Mouse (Mus musculus) heart, adult 8-10 months (tissue): Measurements from ENCODE around the gene Ank3. TPM values are rescaled to one million over a fixed set of nuclear protein-coding genes. Genes with fewer than 3 reads are reported as not detected.

ENCODE experiments used
- DNase-seq: peaks from one replicate; pipeline ENCODE4 v3.0.0; 2022; ENCODE audit warnings: low spot score
- total RNA-seq, 4 experiments: library from RNA; stranded (reverse); gene quantifications; 2 replicates each; pipeline ENCODE4 v1.2.4; 2022

Ank3 gene
- total RNA-seq, 4 experiments from 2014 or later: 72.9 to 84.4 (median 74.9) TPM

GRCm38 (mm10) chr10:69716907-69717306, 318.3 kb downstream of the Ank3 start:
- DNase-seq: no peak

- no peak for DNase-seq
Observed at GRCm38 (mm10) chr10:69719421-69719820, 320.8 kb downstream of the Ank3 start.

DNA sequence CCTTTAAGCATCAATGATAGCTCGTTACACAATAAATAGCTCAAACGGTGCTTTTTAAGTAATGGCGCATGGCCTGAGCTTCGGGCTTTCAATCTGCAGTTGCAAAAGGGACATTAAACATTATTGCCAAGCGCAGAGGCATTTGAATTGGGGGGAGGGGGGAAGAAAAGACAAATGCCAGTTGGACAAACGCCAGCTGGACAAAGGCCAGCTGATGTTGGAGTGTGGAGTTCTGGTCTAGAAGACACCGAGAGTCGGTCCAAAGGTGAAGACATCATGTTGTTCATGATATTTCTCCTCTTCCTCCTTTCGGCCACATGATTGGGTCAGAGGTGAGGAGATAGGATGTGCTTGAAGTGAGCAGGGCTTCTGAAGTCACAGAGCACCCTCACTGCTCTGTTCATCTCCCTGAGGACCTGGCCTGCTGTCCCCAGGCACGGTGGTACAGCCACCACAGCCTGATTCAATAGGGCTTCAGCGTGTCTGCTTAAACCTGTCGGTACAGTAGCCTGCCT, 321.4 kb downstream of the Ank3 start:
- DNase-seq: no peak

- no peak for DNase-seq
Observed at GRCm38 (mm10) chr10:69720452-69720851, 321.9 kb downstream of the Ank3 start.

DNA sequence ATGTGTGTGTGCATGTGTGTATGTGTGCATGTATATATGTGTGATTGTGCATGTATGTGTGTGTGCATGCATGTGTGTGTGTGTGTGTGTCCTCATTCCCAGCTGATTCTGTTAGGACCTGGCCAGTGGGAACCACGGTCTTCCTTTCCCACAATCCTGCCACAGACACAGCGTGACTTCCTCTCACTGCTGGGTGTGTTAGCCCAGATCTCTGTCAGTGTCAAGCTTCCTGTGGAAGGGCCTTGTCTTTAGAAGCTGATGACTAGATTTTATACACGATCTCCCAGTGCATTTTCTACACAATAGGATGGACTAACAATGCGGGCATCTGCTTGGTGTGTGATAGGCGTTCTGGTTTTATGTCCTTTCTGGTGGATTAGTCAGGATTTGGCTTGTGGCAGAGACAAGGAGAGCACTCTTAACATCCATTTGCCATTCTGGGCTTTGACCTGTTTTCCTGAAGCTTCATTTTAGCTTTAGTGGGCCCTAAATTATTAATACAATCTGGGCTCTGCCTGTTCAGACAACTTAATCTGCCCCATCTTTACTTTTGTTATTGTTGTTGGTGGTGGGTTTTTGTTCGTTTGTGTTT, 322.4 kb downstream of the Ank3 start:
- DNase-seq: no peak

GRCm38 (mm10) chr10:69724159-69724558, 325.6 kb downstream of the Ank3 start:
- no peak for DNase-seq

DNA sequence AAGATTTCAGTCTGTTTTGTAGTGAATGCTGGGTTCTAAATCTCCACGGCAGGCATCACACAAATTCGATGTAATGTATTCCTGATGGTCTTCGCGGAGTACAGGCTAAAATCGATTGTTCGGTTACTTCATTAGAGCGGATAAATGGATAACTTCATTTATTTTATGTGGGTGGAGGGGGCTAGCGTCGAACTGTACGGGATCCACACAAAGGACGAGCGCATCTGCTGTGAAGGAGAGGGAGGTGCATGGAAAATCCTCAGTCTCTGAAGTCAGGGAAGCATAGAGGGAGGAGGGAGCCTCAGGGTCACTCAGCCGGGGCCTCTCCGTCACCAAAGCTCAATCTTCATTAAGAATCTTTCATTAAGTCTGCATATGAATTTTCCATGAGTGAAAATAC, 326.5 kb downstream of the Ank3 start:
- no peak for DNase-seq

DNA sequence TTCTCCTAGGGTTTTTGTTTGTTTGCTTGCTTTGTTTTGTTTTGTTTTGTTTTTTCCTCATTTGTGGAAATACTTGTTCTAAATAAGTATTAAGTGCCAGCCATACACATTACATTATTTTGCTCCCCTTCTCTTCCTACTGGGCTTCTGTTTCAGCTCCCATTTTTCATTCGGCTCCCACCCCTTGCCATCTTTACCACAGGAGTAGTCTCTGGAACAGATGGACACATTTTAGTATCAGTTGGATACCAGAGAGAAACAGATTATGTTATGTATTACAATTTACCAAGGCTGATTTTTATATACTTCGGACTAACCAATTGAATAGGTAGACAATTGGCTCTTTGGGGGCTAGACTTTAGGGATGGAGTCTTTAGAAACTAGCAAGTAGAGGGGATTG, 327.7 kb downstream of the Ank3 start:
- DNase-seq: no peak

DNA sequence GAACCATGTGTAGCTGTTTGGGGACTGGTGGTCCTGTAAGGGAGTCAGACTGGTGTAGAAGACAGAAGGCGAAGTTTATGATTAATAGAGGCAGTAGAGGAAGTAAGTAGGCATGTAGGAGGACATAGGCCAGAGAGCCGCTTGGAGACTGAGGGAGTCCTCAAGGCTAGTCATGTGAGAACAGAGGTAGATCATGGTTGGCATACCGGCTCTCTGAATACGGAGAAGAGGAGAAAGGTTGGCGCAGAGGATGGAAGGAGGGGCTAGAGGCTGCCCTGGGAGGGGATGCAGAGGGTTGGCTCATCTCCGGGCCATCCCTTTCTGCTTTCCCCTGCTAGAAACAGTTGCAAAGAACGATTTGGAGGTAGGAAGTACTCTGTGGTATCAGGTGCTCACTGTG, 328.2 kb downstream of the Ank3 start:
- DNase-seq: no peak

DNA sequence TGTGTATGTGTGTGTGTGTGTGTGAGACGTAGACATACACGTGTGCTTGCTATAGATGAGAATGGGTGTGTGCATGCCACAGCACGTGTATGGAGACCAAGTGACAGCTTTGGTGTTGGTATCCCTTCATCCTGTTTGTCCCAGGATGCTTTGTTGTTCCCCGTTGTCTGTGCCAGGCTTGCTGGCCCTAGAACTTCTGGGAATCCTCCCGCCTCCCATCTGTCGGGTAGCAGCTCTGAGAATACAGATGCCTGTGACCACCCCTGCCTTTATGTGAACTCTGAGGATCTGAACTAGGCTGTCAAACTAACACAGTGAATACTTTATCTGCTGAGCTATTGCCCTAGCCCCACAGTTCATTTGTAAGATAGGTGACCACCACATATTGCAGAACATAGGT, 330.3 kb downstream of the Ank3 start:
- DNase-seq: no peak

DNA sequence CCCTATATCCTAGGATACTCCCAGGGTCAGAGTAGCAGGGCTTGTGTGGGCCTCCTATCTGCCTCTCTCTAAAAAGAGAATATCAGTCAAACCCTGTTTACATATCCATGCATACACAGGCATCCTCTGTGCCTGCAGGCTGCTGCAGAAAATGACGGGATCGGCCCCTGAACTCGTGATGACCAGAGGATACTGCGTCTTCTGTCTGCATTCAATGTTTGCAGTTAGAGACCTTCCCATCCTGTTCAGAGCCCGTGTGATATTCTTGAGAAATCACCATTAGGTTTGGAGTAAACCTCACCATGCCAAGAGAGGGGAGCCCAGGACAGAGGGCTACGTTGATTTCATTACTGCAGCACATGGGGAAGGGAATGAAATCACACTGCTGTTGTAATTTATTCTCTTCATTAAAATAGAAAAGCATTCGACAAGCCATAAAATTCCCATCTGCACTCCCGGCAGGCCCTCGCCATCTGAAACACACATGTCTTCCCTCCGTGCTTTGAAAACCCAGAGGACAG, 331.8 kb downstream of the Ank3 start:
- DNase-seq: no peak

DNA sequence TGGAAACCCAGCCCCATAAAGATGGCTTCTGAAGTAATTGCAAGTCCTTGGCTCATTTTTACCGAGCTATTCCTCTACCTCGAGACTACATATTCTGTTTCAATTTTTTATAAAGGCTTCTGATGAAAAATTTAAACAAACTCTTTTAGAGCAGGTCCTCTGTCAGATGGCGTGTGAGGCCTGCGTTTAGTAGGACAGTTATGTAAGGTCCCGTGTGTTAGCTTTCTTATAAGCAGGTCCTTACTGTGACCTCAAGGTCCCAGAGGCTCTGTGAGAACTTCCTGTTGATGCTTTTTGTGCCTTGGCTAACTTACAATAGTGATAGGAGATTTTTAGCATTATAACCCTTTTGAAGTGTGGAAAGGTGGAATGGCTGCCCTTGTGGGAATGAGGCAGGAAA, 332.8 kb downstream of the Ank3 start:
- no peak for DNase-seq

DNA sequence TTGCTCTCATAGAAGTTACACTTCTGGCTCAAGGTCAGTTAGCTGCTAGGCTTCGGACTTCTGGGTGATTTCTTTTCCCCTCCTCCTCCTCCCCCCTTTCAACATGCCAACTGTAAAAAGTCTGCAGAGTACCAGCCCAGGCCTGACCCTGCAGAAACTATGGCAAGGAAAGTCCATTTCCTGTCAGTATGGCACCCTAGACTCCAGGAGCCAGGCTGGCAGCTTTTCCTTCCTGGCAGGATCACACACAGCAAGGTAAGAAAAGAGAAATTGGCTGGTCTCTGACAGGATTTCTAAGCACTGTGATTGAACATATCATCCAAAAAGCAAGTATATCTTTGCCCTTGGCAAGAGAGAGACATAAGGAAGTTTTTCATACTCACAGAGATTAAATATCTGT, 333.3 kb downstream of the Ank3 start:
- DNase-seq: no peak

GRCm38 (mm10) chr10:69736241-69736640, 337.7 kb downstream of the Ank3 start:
- no peak for DNase-seq

GRCm38 (mm10) chr10:69738741-69739271, 340.2 kb downstream of the Ank3 start:
- DNase-seq: no peak

- DNase-seq: no peak
Observed at GRCm38 (mm10) chr10:69742528-69742927, 344.0 kb downstream of the Ank3 start.

GRCm38 (mm10) chr10:69744181-69744580, 345.6 kb downstream of the Ank3 start:
- no peak for DNase-seq

DNA sequence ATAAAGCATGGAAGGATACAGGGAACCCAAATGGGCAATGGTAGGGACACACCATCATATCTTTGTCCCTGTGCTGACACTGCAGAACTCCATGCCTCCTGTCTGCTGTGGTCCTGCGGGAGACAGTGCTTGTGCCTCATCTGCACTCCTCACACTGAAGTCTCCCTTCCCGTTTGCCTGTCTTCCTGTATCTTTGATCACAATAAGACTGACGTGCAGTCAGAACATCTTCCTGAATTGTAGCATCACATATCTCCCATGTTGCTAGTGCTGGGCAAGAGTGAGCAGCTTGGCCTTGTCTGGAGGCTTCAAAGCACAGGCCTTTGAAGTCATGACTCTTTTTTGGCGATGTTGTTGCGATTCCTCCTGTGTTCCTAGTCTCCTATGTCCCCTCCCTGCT, 346.3 kb downstream of the Ank3 start:
- DNase-seq: no peak

DNA sequence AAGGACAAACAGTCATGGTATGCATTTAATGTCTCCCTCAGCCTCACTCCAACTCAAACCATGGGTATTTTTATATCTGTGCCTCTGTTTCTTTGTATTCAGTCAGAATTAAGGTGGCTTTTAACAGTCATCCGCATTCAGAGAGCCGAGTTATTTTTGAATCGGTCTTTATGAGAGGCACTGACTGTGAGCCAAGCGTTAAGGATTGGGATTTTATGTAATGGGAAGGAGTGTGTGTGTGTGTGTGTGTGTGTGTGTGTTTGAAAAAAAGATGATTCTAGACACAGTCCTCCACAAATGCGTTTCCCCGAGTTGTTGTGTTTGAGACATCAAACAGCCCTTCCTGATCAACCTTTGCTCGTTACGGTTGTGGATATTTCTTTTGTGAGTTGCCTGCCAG, 347.7 kb downstream of the Ank3 start:
- DNase-seq: no peak

GRCm38 (mm10) chr10:69746730-69747129, 348.2 kb downstream of the Ank3 start:
- no peak for DNase-seq

DNA sequence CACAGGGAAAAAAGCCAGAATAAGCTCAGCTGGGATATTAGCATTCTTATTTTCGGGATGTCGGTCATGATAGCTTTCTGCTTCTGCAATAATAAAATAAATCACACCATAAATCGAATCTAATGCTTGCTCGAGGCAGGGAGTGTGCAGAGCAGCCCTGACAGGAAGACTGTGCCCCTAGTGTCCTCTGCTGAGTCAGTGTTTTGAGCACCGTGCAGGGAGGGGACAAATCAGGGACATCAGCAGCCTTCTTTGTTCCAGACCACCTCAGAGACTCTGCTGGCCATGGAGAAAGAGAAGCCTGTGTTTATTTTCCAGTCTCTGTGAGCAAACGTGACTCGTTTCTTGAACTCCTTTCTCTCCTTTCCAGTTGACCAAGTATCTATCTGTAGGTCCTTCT, 352.8 kb downstream of the Ank3 start:
- DNase-seq: no peak

DNA sequence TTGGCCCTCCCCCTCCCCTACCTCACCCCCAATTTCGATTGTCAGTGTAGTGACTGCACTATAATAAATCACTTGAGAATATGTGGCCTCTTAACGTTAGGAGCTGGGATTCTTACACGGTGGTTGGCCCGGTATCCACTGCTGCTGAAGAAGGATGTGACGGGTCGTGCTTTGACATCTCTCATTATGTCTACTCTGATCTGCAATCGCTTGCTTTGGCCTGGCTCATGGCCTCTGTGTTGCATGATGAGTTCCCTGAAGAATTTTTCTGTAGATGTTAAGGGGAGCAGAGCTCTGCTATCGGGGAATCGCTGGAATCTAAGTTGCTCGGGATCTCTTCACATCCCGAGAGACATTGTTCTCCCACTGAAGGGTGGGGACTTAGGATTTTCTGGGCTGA, 354.9 kb downstream of the Ank3 start:
- no peak for DNase-seq

- DNase-seq: no peak
Observed at GRCm38 (mm10) chr10:69756956-69757672, 358.5 kb downstream of the Ank3 start.
